Mouse (Mus musculus) neural tube, embryonic 12.5 days (tissue): ENCODE results near the gene Nrd1. TPM values are rescaled to one million over a fixed set of nuclear protein-coding genes. Genes with fewer than 3 reads are reported as not detected.

Source experiments
- ATAC-seq: fragments of 200-750 bp; cut with Nextera tagmentation; 2 replicates; pipeline ENCODE4 v1.8.0; 2017; ENCODE audit warnings: low read depth, mild to moderate bottlenecking, moderate TSS enrichment, moderate library complexity; ENCODE audit not compliant: low FRiP score
- H3K27ac ChIP-seq: fragments of 300-500 bp; sonication (generic); 2 replicates; pipeline ENCODE4 v1.5.1; 2016
- H3K27me3 ChIP-seq: fragments of 300-500 bp; sonication (generic); replicated peaks from 2 replicates; pipeline ENCODE4 v1.6.1; 2016; ENCODE audit warnings: mild to moderate bottlenecking
- H3K36me3 ChIP-seq: fragments of 300-500 bp; sonication (generic); 2 replicates; pipeline ENCODE4 v1.6.1; 2016; ENCODE audit warnings: mild to moderate bottlenecking
- H3K4me1 ChIP-seq: fragments of 300-500 bp; sonication (generic); 2 replicates; pipeline ENCODE4 v1.6.1; 2016
- H3K4me2 ChIP-seq: fragments of 300-500 bp; sonication (generic); replicated peaks from 2 replicates; pipeline ENCODE4 v1.6.1; 2016; ENCODE audit warnings: mild to moderate bottlenecking
- H3K4me3 ChIP-seq: fragments of 300-500 bp; sonication (generic); 2 replicates; pipeline ENCODE4 v1.5.1; 2016
- H3K9ac ChIP-seq: fragments of 300-500 bp; sonication (generic); 2 replicates; pipeline ENCODE4 v1.6.1; 2016; ENCODE audit warnings: mild to moderate bottlenecking
- H3K9me3 ChIP-seq: fragments of 300-500 bp; sonication (generic); 2 replicates; pipeline ENCODE4 v1.6.1; 2016; ENCODE audit warnings: mild to moderate bottlenecking
- WGBS: fragments of 180-500 bp; shearing (Covaris S2); methylation state at CpG from one replicate; pipeline ENCODE4 v1.1.7; 2016; 5-methylcytosine and 5-hydroxymethylcytosine counted together
- polyA plus RNA-seq: library from polyadenylated mRNA; unstranded; fragments of >200 nt; fragmentation: Nextera tagmentation; extraction: Ambion mirVana; gene quantifications from 2 replicates; pipeline ENCODE4 v1.2.1, GENCODE M21; 2016

Nrd1 gene
- polyA plus RNA-seq, 1 experiment from 2014 or later, result 106 TPM

DNA sequence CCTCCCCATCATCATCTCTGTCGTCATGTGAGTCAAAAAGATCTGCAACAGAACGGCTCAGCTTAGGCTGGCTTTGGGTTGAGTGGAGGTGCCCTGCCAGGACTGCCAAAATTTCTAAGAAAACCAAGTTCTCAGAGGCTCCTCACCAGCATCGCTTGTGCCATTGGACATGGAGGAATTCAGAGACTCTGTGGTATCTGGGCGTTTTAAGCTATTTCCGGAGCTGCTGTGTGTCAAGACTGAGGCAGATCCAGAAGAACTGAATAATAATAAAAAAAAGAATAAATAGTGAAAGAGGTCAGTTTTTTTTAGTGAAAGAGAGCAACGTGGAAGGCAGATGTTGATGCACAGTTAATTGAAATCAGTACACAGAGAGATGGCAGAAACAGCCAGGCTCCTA is 72.4 kb downstream of the Nrd1 start:
- no peak overlapping the region for H3K27ac ChIP-seq
- peaks cover 42% of the 10 kb centered on the region for H3K36me3 ChIP-seq
- H3K4me2 ChIP-seq, result no peak overlapping the region
- no peak for ATAC-seq
- no peaks in the 10 kb centered on the region for H3K4me1 ChIP-seq
- H3K9ac ChIP-seq, result no peak overlapping the region
- H3K27me3 ChIP-seq, result no peaks in the 10 kb centered on the region
- H3K4me3 ChIP-seq, result no peak overlapping the region
- 90% methylated on average over 6 of the region's 6 CpGs for WGBS
- H3K9me3 ChIP-seq, result no peaks in the 10 kb centered on the region

DNA sequence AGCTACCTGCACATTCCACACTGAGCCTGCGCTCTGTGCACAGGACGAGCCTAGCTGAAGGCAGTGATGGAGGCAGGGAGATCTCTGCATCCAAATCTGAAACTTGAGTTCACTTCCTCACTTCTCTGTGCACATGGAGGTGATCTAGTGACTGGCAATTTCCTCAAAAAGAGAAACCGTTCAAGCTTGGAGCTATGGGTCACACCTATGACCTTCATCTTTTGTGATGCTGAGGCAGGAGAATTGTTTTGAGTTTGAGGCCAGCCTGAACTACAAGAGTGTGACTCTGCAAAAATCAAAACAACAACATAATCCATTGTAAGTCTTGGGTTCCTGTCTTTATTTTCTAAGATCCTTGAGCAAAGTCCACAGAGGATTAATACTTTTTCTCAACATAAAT is 72.8 kb downstream of the Nrd1 start:
- Histone ChIP-seq H3K27ac (no peak overlapping the region), H3K4me2 (no peak overlapping the region), H3K4me1 (no peaks in the 10 kb centered on the region), H3K4me3 (no peak overlapping the region), H3K36me3 (peaks cover 41% of the 10 kb centered on the region), H3K9ac (no peak overlapping the region), H3K27me3 (no peaks in the 10 kb centered on the region), H3K9me3 (no peaks in the 10 kb centered on the region)
- WGBS, result 91% methylated on average over 3 of the region's 3 CpGs
- no peak for ATAC-seq

DNA sequence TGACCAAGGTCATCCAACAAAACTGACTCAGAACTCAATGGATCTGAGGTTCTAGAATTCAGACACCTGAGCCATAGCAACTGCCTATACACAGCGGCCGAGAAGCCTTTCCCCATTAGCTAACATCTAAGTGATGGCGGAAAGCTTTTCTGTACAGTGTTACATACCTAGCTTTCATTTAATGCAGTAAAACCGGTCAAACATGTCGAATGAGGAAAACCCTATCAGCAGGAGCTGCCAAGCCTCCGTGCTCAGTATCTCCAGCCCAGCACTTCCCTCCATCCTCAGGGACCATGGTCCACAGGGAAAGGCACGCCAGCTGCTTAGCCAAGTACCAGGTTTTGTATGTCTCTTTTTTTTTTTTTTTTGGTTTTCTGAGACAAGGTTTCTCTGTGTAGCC is 78.5 kb downstream of the Nrd1 start:
- Histone ChIP-seq H3K36me3 (peaks cover 36% of the 10 kb centered on the region), H3K4me3 (no peak overlapping the region), H3K4me2 (no peak overlapping the region), H3K9ac (no peak overlapping the region), H3K9me3 (no peaks in the 10 kb centered on the region), H3K4me1 (no peaks in the 10 kb centered on the region), H3K27me3 (no peaks in the 10 kb centered on the region), H3K27ac (no peak overlapping the region)
- no peak for ATAC-seq
- WGBS, result 92% methylated on average over 7 of the region's 7 CpGs

DNA sequence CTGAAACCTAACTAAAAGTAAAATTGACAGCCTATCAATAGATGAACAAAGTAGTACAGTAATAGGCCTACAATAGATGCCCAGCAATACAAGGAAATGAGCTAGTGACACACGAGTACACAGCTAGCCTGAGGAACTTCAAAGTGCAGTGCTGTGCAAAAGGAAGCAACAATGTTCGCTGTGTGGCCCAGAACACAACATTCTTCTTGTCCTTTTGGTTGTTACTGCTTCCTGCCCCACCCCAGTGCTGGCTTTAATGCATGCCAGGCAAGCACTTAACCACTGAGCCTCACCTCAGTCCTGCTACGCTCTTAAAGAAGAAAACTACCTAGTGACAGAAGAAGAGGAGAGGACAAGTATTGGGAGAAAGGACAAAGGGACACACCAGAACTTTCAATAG is 79.2 kb downstream of the Nrd1 start:
- ATAC-seq, result no peak
- Histone ChIP-seq H3K4me1 (no peaks in the 10 kb centered on the region), H3K4me2 (no peak overlapping the region), H3K27ac (no peak overlapping the region), H3K9ac (no peak overlapping the region), H3K4me3 (no peak overlapping the region), H3K9me3 (no peaks in the 10 kb centered on the region), H3K27me3 (no peaks in the 10 kb centered on the region), H3K36me3 (peaks cover 38% of the 10 kb centered on the region)
- WGBS, result 69% methylated on average over 3 of the region's 3 CpGs

DNA sequence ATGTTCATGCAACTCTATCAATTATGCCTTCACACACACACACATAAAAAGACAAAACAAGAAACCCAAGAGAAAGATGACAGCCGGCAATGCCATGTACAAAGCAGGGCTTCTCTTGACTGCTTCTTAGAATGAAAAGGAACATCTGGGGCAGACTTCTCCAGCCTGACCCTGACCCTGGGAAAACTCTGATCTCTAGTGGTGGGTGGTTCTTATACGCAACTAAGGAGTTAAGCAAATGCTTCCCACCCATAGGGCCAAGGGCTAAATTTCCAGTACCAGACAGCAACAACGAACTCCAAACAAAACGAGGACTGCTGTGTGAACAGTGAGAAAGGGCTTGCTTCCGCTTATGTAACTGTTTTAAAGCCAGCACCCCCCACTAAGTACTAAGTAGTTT is 79.7 kb downstream of the Nrd1 start:
- ATAC-seq, result no peak
- Histone ChIP-seq H3K36me3 (peaks cover 38% of the 10 kb centered on the region), H3K27ac (no peak overlapping the region), H3K9ac (no peak overlapping the region), H3K9me3 (no peaks in the 10 kb centered on the region), H3K4me2 (no peak overlapping the region), H3K4me1 (no peaks in the 10 kb centered on the region), H3K4me3 (no peak overlapping the region), H3K27me3 (no peaks in the 10 kb centered on the region)
- 84% methylated on average over 5 of the region's 5 CpGs for whole genome bisulfite sequencing

DNA sequence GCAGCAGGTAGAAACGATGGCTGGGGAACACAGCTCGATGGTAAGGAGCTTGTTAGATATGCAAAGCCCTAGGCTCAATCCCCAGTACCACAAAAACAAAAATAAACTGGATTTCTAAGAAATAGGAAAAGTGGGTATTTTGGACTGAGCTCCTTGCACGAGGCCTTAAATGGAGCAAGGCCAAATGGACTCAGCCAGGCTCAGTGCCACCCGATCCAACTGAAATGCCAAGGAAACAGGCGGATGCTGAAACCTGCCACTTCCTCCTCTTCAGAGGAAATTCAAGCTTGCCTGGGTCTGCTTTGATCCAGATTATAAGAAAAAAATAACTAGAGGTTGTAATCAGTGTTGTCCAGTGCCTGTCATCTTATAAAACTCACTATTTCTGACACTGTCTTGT is 88.7 kb downstream of the Nrd1 start:
- Histone ChIP-seq H3K9ac (no peak overlapping the region), H3K9me3 (no peaks in the 10 kb centered on the region), H3K4me3 (no peak overlapping the region), H3K4me2 (no peak overlapping the region), H3K27ac (no peak overlapping the region), H3K36me3 (no peaks in the 10 kb centered on the region; the same call in 1 of the 2 replicates), H3K4me1 (no peaks in the 10 kb centered on the region), H3K27me3 (no peaks in the 10 kb centered on the region)
- ATAC-seq, result no peak
- 92% methylated on average over 5 of the region's 5 CpGs for WGBS

DNA sequence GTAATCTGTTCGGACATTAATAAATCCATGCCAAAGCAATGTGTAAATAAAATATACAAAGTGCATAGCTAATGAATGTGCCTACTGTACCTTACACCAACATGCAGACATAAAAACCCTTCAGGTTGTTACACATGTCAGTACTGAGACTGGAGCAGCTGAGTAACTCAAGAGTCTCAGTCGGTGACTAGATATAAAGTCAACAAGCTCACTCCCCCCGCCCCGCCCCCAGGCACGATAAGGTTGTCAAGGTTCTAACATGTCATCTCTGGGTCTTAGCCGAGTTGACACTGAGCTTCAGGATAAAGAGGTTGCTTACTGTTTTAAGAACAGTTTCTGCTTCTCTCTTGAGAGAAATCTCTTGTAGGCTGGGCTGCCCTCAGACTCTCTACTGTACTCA is 89.5 kb downstream of the Nrd1 start:
- ATAC-seq, result no peak
- Histone ChIP-seq H3K9ac (no peak overlapping the region), H3K36me3 (no peaks in the 10 kb centered on the region; the same call in 1 of the 2 replicates), H3K27me3 (no peaks in the 10 kb centered on the region), H3K27ac (no peak overlapping the region), H3K9me3 (no peaks in the 10 kb centered on the region), H3K4me1 (no peaks in the 10 kb centered on the region), H3K4me3 (no peak overlapping the region), H3K4me2 (no peak overlapping the region)
- WGBS, result 86% methylated on average over 6 of the region's 6 CpGs

DNA sequence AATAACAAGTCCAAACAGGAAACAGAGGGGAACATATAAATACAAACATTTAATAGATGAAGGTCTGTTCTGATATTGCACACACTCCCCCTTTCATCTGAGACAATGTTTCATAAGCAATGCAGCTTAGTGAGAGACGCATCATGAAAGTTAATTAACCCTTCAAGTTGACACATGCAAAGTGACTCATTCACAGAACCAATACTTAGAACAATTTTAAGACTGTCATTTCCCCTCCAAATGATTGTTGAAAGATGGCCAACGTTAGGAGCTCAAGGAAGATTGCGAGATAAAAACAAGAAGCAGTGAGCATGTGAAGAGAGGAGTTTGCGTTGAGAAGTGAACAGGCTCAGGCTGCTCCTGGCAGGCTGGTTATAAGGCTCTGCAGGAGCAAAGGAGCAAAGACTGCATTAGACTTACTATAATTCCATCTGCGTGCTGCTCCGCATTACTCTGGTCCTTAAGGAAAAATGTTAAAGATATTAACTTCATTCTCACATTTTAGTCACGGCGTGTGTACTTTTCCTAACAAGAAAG is 90.9 kb downstream of the Nrd1 start:
- Histone ChIP-seq H3K4me3 (no peak overlapping the region), H3K9ac (no peak overlapping the region), H3K27ac (no peak overlapping the region), H3K4me2 (no peak overlapping the region), H3K4me1 (no peaks in the 10 kb centered on the region), H3K9me3 (no peaks in the 10 kb centered on the region), H3K36me3 (no peaks in the 10 kb centered on the region; the same call in 1 of the 2 replicates), H3K27me3 (no peaks in the 10 kb centered on the region)
- no peak for ATAC-seq
- WGBS, result 95% methylated on average over 8 of the region's 8 CpGs

DNA sequence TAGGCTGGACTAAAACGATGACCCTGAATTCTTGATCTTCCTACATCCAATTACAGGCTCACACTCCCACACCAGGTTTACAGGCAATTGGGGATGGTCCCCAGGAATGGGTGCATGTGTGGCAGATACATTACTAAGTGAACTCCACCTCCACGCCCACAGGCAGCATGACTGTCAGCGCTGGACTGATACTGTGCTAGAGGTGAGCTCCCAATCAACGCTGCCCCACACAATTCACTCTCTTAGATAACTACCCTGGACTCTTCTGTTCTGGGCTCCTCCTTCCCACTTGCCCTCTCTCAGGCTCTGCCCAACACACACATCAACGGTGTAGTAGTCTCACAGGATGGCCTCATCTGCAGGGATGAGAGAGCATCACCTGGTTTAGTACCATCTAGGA is 91.9 kb downstream of the Nrd1 start:
- Histone ChIP-seq H3K4me3 (no peak overlapping the region), H3K27me3 (no peaks in the 10 kb centered on the region), H3K4me1 (no peaks in the 10 kb centered on the region), H3K36me3 (peaks cover 5% of the 10 kb centered on the region), H3K27ac (no peak overlapping the region), H3K9ac (no peak overlapping the region), H3K4me2 (no peak overlapping the region), H3K9me3 (no peaks in the 10 kb centered on the region)
- ATAC-seq, result no peak
- 92% methylated on average over 5 of the region's 5 CpGs for WGBS

DNA sequence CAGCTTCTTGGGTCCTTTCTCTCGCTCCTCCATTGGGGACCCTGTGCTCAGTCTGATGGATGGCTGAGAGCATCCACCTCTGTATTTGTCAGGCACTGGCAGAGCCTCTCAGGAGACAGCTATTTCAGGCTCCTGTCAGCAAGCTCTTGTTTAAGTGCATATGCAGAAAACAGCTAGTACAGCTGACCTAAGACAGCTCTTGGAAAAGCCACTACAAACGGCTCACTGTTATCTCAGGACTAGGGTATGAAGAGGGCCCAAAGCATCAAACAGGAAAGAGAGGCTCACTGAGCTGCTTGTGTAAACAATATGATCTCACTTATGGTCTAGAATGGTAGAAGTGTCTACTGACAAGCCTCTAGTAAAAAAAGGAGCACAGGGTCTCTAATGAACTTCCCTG is 93.8 kb downstream of the Nrd1 start:
- no peaks in the 10 kb centered on the region for H3K9me3 ChIP-seq
- H3K27ac ChIP-seq, result no peak overlapping the region
- no peak overlapping the region for H3K4me2 ChIP-seq
- peaks cover 5% of the 10 kb centered on the region for H3K36me3 ChIP-seq
- H3K9ac ChIP-seq, result no peak overlapping the region
- no peaks in the 10 kb centered on the region for H3K4me1 ChIP-seq
- H3K4me3 ChIP-seq, result no peak overlapping the region
- no peak for ATAC-seq
- 67% methylated on average over 2 of the region's 2 CpGs for WGBS
- H3K27me3 ChIP-seq, result no peaks in the 10 kb centered on the region

DNA sequence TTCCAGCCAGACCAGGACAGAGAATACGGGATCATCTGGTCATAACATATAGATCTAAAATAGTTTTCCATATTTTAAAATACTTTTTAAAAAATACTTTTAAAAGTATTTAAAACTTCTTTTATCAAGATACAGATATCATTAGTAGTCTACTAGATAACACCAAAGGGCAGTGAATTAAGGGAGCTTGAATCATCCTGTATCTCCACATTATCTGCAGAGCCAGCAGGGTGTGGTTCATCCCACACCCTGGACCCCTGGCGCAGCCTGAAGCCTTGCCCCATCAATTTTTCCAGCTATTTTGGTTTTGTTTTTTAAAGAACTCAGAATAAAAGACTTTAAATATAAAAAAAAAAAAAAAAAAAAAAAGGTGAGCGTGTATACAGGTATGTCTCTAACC is 98.4 kb downstream of the Nrd1 start:
- no peak overlapping the region for H3K27ac ChIP-seq
- peaks cover 11% of the 10 kb centered on the region; the same call in 1 of the 2 replicates for H3K36me3 ChIP-seq
- H3K4me1 ChIP-seq, result no peaks in the 10 kb centered on the region
- no peak overlapping the region for H3K4me2 ChIP-seq
- ATAC-seq, result no peak
- H3K9me3 ChIP-seq, result no peaks in the 10 kb centered on the region
- no peaks in the 10 kb centered on the region for H3K27me3 ChIP-seq
- WGBS, result 95% methylated on average over 3 of the region's 3 CpGs
- no peak overlapping the region for H3K4me3 ChIP-seq
- H3K9ac ChIP-seq, result no peak overlapping the region

DNA sequence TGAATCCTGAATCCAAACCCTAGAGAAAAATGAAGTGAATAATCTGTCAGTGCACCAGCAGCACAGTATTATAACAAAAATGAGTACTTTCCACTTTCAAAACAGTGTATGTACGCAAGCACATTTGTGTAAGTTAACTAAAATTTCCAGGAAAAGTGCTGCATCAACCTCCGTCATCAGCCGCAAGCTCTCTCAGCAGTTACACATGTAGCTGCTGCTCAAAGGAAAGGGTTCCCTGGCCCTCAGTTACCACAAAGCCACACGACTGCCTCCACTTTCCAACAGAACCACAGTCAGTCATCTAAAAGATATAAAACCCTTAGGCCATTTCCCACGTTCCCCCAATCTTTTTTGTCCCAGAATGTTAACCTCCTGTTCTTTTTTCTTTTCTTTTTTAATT is 102.1 kb downstream of the Nrd1 start:
- Histone ChIP-seq H3K4me2 (no peak overlapping the region), H3K9ac (no peak overlapping the region), H3K4me1 (no peaks in the 10 kb centered on the region), H3K9me3 (no peaks in the 10 kb centered on the region), H3K27me3 (no peaks in the 10 kb centered on the region), H3K27ac (no peak overlapping the region), H3K4me3 (no peak overlapping the region), H3K36me3 (peaks cover 6% of the 10 kb centered on the region; the same call in 1 of the 2 replicates)
- 86% methylated on average over 5 of the region's 5 CpGs for WGBS
- ATAC-seq, result no peak

DNA sequence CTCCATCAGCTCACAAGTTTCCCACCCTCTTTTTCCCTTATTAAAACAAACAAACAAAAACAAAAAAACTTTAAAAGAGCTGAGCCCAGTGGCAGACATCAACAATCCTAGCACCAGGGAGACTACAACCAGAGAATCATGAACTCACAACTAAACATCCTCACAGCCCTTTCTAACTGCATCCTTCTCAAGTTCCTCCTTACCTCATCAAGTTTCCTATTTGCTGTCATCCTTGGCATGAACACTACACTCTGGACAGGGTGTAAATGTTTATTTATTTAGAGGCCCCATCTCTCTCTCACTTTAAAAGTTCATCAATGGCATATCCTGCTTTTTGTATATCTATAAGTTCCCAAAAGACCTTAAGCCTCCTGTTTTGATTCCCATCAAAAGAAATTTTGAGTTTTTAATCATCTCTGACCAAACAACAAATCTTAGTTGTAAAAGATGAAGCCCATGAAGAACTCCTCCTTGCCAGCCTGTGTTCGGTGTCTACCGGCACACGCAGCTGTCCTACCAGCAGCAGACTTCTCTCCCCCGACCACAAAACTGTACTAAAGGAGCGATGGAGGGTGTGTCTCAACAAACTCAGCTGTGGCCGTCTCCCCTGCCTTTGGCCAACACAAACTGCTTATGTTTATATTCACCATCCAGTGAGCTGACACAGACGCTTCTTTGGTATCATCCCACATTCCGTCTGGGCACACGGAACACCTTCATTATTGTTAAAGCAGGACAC is 102.9 kb downstream of the Nrd1 start:
- Histone ChIP-seq H3K9me3 (no peaks in the 10 kb centered on the region), H3K27ac (no peak overlapping the region), H3K4me1 (no peaks in the 10 kb centered on the region), H3K9ac (no peak overlapping the region), H3K27me3 (no peaks in the 10 kb centered on the region), H3K36me3 (peaks cover 6% of the 10 kb centered on the region; the same call in 1 of the 2 replicates), H3K4me2 (no peak overlapping the region), H3K4me3 (no peak overlapping the region)
- no peak for ATAC-seq
- WGBS, result 87% methylated on average over 9 of the region's 9 CpGs
